Mouse (Mus musculus): ENCODE measurements around the gene Gm3642. TPM values are rescaled to one million over a fixed set of nuclear protein-coding genes. Genes with fewer than 3 reads are reported as not detected.
"Not testable (repeated sequence)": the region's sequence is repeated elsewhere in the genome, so short reads cannot be mapped to it uniquely, and the experiment has no call there.

The Gm3642 gene
- polyA plus RNA-seq (2014; fragmentation: Nextera tagmentation; extraction: Ambion mirVana), result not detected in 2 replicates

DNA sequence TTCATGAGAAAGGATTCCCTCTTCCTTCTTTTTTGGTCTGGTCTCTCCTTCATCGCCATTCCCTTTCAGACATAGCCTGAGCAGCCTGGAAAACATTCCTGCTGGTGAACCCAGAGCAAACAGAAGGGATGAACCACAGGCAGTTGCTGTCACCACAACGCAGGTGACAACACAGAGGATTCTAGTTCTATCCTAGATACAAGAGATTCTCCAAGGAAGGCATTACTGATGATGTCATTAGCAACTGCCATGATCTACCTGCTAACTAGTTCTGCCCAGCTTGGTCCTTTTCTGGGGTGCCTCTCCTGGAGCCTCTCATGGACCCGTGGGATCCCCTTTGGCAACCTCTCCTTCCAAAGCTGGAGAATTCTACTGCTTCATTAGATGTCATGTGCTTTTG, at the start of gene Gm3642:
TSS of gene Gm3642 (minus strand) at position 101 of the 400 bp plus-strand sequence.
- H3K4me3 ChIP-seq (ENCODE audit: low read depth, low read length); H3K27me3 ChIP-seq (replicated peaks; ENCODE audit: control insufficient read depth, insufficient read depth, low read length); H3K27ac ChIP-seq (replicated peaks; ENCODE audit: low read depth, low read length); ATAC-seq (ENCODE audit: low read depth); H3K9ac ChIP-seq (ENCODE audit: low read depth, low read length); H3K4me2 ChIP-seq (ENCODE audit: low read depth, low read length); H3K9me3 ChIP-seq (ENCODE audit: control insufficient read depth, low read length); H3K4me1 ChIP-seq (ENCODE audit: control insufficient read depth, insufficient read depth, low read length); H3K36me3 ChIP-seq (ENCODE audit: control insufficient read depth, insufficient read depth, low read length); DNase-seq (ENCODE audit: low spot score): not testable (repeated sequence)
- WGBS, result no CpG with 5 or more reads among the region's 3 CpGs

GRCm38 (mm10) chr14:6889521-6890012, 49.5 kb upstream of the Gm3642 start, which contains the start of gene Gm3667:
TSS of gene Gm3667 (minus strand) at chr14:6889962.
- H3K4me2 ChIP-seq (ENCODE audit: low read depth, low read length), result peak within 1 kb of the TSS; percentile 54
- H3K27me3 ChIP-seq (replicated peaks; ENCODE audit: control insufficient read depth, insufficient read depth, low read length); H3K36me3 ChIP-seq (ENCODE audit: control insufficient read depth, insufficient read depth, low read length); H3K9me3 ChIP-seq (ENCODE audit: control insufficient read depth, low read length); H3K4me1 ChIP-seq (ENCODE audit: control insufficient read depth, insufficient read depth, low read length); DNase-seq (ENCODE audit: low spot score); ATAC-seq (ENCODE audit: low read depth); H3K27ac ChIP-seq (replicated peaks; ENCODE audit: low read depth, low read length): not testable (repeated sequence)
- 0% methylated on average over 5 of the region's 43 CpGs for WGBS
- H3K9ac ChIP-seq (ENCODE audit: low read depth, low read length), result 0 out of 2 replicates have a peak within 1 kb of the TSS, but pooled peaks have one; percentile 25
- H3K4me3 ChIP-seq (ENCODE audit: low read depth, low read length), result peak within 1 kb of the TSS; percentile 34

- ATAC-seq (ENCODE audit: low read depth); H3K27ac ChIP-seq (replicated peaks; ENCODE audit: low read depth, low read length); H3K9me3 ChIP-seq (ENCODE audit: control insufficient read depth, low read length); DNase-seq (ENCODE audit: low spot score); H3K36me3 ChIP-seq (ENCODE audit: control insufficient read depth, insufficient read depth, low read length); H3K9ac ChIP-seq (ENCODE audit: low read depth, low read length); H3K4me1 ChIP-seq (ENCODE audit: control insufficient read depth, insufficient read depth, low read length); H3K27me3 ChIP-seq (replicated peaks; ENCODE audit: control insufficient read depth, insufficient read depth, low read length); H3K4me3 ChIP-seq (ENCODE audit: low read depth, low read length): not testable (repeated sequence)
- H3K4me2 ChIP-seq (ENCODE audit: low read depth, low read length), result peak overlapping the region; percentile 54
- WGBS, result 9% methylated on average over 4 of the region's 5 CpGs
These were observed 48.7 kb upstream of the Gm3642 start for GRCm38 (mm10) chr14:6888811-6889210.

DNA sequence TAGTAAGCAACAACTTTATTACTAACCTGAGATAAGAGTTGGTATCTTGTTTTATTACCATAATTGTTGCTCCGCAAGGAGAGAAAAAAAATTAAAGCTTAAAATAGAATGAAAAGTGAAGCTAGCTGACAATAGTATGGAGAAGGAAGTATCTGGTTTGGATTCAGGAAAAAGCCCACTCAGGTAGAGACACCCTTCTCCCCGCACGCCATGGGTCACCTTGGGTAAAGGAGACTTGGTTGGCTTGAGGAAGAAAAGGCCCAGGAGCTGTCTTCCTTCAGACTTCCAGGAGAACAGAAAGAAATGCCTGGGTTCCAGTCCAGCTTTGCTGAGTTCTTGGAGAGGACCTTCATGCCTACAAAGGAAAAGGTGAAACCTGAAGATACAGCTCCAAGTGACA, 16.8 kb downstream of the Gm3642 start:
- ATAC-seq (ENCODE audit: low read depth); DNase-seq (ENCODE audit: low spot score); H3K4me3 ChIP-seq (ENCODE audit: low read depth, low read length); H3K9me3 ChIP-seq (ENCODE audit: control insufficient read depth, low read length); H3K4me2 ChIP-seq (ENCODE audit: low read depth, low read length); H3K36me3 ChIP-seq (ENCODE audit: control insufficient read depth, insufficient read depth, low read length); H3K27me3 ChIP-seq (replicated peaks; ENCODE audit: control insufficient read depth, insufficient read depth, low read length); H3K9ac ChIP-seq (ENCODE audit: low read depth, low read length); H3K27ac ChIP-seq (replicated peaks; ENCODE audit: low read depth, low read length); H3K4me1 ChIP-seq (ENCODE audit: control insufficient read depth, insufficient read depth, low read length): not testable (repeated sequence)
- 88% methylated on average over 3 of the region's 3 CpGs for WGBS

Other genes with a start within 250 kb of the Gm3642 start
- not detected in 2 replicates for gene Gm3629, start 249.7 kb downstream of the Gm3642 start, polyA plus RNA-seq (2014; fragmentation: Nextera tagmentation; extraction: Ambion mirVana)
- not detected in 2 replicates for gene Gm3460, start 217.9 kb downstream of the Gm3642 start, polyA plus RNA-seq (2014; fragmentation: Nextera tagmentation; extraction: Ambion mirVana)
- not detected in 2 replicates for gene Gm10251, start 156.1 kb downstream of the Gm3642 start, polyA plus RNA-seq (2014; fragmentation: Nextera tagmentation; extraction: Ambion mirVana)
- gene Gm8050, start 120.1 kb downstream of the Gm3642 start, polyA plus RNA-seq (2014; fragmentation: Nextera tagmentation; extraction: Ambion mirVana), result not detected in 2 replicates
- gene Gm3636, start 98.0 kb downstream of the Gm3642 start, polyA plus RNA-seq (2014; fragmentation: Nextera tagmentation; extraction: Ambion mirVana), result 4.5 and 4.8 TPM in 2 replicates
- not detected in 2 replicates for gene Gm8362, start 65.9 kb downstream of the Gm3642 start, polyA plus RNA-seq (2014; fragmentation: Nextera tagmentation; extraction: Ambion mirVana)
- gene Gm3667, start 49.7 kb upstream of the Gm3642 start, polyA plus RNA-seq (2014; fragmentation: Nextera tagmentation; extraction: Ambion mirVana), result 0.97 and 1.3 TPM in 2 replicates
- gene Gm6356, start 133.5 kb upstream of the Gm3642 start, polyA plus RNA-seq (2014; fragmentation: Nextera tagmentation; extraction: Ambion mirVana), result not detected in 2 replicates
- gene Gm10406, start 187.1 kb upstream of the Gm3642 start, polyA plus RNA-seq (2014; fragmentation: Nextera tagmentation; extraction: Ambion mirVana), result 0.54 and 0.60 TPM in 2 replicates
- not detected in 2 replicates for gene Gm3685, start 204.7 kb upstream of the Gm3642 start, polyA plus RNA-seq (2014; fragmentation: Nextera tagmentation; extraction: Ambion mirVana)

Measured in embryonic facial prominence, embryonic 14.5 days (tissue).